Mouse (Mus musculus) brain, adult 2 months (tissue): Measurements from ENCODE around the gene S100a5.

Source experiments
- DNase-seq: peaks from one replicate; pipeline ENCODE4 v3.0.0; 2011; ENCODE audit warnings: low read depth, low spot score

Gene S100a5

DNA sequence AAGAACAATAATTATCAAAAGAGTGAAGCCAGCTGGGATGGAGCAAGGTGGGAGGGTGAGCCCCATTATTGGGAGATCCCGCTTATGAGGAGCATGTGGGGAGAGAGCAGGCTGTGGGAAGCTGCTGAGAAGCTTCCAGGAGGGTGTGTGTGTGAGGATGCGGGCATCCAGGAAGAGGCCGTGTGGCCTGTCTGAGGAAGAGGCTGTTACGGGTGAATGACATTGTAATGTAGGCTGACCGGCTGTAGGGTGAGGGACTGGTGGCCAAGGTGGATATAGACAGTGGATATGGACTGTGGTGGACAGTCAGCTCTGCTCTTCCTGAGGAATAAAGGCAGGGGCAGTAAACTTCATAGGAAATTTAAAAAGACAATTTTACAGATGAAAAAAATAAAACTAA, 17.2 kb downstream of the S100a5 start:
- no peak for DNase-seq

DNA sequence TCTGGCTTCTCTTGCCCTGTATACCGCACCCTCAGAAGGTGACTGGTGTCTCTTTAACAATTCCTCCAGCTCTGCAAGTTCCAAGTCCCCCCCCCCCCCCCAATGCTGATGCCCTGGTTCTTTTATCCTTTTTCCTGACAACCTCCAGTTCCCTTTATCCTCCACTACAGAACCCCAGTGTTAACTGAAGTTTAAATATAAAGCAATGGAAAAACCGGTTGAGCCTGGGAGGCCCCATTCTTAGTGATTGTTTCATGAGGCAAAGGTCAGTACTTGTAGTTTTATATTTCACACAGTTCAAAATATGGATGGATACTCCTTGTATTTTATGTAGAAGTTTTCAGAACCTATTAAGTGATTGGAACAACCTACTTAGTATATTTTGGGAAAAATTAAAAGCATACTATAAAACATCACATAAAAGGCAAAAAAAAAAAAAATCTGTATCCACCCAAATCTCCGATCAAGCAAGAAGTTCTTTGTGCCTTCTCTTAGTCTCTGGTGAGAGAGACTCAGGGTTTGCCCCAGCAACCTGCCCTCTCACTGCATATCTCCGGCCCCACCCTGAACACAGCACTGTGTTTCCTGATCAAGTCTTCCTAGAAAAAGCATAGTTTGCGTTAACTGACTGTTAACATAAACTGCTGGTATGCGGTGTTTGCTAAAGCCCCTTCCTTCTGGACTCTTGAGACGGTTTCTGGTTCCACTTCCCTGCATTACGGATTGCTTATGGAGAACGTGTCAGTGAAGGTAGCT, 18.1 kb downstream of the S100a5 start:
- DNase-seq: no peak

DNA sequence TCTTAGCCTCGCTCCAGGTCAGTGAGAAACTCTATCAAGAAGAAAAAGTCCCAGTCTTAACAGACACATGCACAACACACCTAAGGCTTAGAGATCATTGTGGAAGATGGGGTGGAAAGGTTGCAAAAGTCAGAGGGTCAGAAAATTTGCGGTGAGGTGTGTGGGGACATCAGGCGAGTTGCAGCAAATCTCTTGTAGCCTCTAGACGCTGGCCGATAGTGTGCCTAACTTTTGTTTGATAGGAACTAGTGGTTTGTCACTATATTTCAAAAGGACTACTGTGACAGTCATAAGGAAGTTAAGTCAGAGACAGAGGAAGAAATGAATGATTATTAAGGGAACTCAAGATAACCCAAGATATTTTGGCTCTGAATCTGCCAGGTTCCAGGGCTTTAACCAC, 19.0 kb downstream of the S100a5 start:
- DNase-seq: no peak

DNA sequence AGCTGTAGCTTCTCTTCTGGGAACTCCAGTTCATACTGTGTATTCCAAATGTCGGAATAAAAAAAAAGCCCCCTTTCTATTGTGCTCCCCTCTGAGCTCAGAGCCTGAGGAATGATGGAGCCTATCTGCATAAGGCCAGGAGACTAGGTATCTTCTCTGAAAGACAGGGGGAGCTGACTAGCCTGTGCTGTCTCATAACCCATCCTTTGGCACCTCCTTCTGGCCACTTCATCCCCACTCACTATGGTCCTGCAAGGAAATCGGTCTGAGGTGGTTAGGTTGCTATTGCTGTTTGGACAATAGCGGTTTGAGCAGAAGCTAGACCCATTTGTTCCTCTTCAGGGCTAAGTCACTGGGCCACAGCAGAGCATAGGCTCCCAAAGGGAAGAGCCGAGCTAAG, 19.5 kb downstream of the S100a5 start:
- peak; percentile 69 for DNase-seq

DNA sequence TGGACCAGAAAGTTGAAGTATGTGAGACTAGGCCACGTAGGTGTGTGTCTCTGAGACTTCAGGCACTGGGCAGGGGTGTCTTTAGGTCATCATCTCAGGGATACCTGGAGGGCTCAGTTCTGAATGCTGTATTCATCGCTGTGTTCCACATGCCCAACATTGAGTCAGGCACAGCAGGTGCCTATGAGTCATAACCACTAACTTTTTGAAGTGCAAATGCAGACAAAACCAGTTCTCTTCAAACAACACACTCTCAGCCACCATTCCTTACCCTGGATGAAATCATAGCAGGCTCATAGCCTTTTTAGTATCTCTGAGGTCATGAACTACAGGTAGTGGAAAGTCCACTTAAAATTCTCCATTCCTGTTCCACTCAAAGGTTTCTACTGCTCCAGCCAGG, 21.0 kb downstream of the S100a5 start:
- peak; percentile 58 for DNase-seq

DNA sequence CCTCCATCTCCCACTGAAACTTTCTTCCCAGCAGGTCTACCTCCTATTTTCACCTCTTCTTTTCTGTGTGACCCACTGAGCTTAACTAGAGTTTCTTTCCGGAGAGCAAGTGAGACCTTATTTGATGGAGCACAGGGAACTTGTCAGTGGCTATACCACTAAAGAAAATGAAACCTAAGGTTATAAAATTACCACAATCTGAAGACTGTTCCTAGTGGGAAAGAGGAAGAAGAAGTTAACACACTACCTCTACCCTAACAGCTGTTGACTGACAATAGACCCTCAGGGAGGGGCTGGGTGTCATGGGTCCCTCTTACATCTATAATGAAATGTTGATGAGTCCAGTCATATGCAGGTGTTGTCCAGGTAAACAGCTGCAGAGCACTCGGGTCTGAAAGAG, 23.7 kb downstream of the S100a5 start:
- DNase-seq: no peak

DNA sequence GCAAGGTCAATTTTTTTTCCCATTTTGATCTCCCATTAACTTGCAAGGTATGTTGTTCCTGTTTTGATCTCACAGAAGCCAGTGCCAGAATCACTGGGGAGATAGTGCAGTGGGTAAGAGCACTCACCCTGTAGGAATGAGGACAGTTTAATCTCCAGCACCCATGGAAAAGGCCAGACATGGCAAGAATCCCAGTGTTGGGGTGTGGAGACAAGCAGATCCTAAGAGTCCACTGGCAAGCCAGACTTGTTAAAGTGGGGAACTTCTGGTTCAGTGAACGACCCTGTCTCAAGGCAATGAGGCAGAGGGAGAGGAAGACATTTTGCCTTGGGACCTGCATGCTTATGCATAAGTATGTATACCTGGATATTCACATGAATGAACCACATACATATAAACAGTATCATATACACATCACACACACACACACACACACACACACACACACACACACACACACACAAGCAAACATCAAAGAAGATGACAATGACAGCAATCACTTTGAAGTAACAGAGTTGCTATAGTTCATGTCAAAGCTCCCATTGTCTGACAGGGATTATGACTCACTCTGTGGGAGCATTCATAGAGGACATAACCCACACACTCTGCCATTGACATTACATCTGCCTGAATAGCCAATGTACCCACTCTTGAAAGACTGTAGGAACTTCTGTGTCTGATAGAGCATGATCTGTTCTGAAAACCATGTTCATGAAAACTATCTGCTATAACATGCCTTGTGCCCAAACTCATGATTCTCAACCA, 30.4 kb downstream of the S100a5 start:
- peak; percentile 51 for DNase-seq

DNA sequence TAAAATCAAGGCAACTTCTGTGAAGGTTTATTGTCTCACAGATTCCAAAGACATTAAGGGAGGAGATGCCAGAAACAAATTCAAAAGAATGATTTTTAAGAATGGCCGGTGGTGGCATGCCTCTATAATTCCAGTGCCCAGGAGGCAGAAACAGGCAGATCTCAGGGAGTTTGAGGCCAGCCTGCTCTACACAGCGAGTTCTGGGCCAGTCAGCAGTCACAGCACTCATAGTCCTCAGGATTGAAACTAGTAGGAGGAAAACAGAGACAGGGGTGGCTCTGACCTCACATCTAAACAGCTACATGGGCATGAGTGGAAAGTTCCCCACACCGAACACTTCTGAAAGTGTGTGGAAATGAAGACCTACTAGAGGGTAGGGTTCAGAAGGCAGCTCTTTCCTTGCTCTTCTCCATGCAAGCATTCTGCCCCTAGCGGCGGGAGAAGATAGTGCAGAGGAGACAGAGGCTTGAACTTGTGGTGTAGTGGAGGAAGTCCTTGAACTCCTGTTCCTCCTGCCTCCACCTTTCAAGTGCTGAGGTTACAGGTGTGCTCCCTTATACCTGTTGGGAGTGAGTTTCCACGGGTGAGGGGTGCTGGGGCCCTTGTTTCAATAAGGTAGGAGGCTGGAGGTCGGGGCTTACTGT, 31.3 kb downstream of the S100a5 start:
- peak; percentile 17 for DNase-seq

DNA sequence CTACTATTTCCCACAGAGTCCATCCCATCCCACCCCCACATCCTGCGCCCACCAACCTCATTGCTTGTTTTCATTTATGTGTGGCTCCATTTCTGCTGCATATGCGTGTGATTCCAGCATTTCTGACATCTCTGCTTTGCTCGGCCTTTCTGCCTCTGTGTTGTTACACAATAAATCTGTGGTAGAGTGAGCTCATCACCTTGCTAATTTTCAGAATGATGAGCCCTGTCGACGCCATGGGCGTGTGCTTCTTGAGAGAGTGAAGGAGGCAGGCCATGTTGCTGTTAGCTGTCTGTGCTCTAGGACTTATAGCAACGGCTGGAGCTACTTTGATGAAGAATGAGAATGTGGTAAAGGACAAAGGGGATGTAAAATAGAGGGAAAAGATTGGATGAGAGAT, 32.7 kb downstream of the S100a5 start:
- DNase-seq: no peak

DNA sequence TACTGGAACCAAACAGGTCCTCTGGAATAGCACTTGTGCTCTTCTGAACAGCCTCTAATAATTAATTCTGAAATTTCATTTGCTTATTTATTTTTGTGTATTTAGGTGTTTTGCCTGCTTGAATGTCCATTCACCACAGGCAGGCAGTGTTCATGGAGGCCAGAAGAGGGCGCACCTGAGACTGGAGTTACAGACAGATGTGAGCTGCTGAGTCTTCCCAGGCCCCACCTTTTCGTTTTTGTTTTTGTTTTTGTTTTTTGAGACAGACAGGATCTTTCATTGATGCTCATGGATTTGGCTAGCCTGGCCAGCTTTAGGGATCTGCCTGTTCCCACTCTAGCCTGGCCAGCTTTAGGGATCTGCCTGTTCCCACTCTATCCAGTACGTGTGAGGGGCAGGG, 35.9 kb downstream of the S100a5 start:
- DNase-seq: peak; percentile 59

DNA sequence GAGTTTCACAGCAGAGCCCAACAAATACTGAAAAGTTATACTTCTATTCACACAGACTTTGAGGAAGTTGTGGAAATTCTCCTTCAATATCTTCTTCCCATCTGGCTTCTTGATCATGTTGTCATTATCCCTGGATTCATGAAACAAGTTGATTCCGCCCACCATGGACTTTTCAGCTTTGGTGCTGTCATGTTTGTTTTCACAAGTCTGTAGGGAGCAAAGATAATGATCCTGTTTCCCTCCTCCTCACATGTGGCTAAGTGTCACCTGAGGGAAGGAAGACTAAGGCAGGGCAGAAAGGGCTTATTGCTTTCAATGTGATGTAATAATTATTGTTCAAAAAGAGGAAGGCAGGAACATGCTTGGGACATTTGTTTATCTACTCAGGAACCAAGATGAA, 39.0 kb downstream of the S100a5 start:
- DNase-seq: no peak

DNA sequence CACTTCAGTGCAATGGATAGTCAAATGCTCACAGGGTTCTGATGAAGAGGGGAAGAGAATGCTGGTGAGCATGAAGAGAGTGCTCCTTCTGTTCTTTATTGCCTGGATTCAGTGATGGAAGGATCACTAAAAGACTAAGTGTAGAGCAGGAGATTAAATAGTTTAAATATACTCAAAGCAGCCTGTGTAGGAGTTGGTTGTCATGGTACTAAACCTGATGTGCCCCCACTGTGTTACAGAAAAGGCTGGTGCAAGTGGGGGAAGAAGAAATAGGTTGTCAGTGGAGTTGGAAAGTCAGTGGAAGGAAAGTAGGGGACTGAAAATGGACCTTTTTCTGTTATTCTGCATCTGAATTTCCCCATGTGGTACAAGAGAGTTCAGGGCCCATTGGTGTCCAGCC, 40.7 kb downstream of the S100a5 start:
- peak; percentile 71 for DNase-seq

DNA sequence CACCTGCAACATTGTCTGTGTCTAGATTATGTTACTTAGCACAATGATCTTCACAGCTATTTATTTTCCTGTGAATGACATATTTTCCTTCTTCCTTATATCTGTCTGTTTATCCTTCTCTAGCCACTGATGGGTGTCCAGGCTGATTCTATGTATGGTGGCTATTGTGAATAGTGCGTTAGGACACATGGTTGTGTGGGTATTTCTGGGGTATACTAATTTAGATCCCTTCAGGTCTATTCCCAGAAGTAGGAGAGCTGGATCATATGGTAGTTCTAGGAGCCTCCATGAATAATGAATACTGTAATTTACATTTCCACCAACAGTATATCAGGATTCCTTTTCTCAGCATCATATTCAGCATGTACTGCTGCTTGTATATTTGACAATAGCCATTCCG, 41.5 kb downstream of the S100a5 start:
- DNase-seq: peak; percentile 18

DNA sequence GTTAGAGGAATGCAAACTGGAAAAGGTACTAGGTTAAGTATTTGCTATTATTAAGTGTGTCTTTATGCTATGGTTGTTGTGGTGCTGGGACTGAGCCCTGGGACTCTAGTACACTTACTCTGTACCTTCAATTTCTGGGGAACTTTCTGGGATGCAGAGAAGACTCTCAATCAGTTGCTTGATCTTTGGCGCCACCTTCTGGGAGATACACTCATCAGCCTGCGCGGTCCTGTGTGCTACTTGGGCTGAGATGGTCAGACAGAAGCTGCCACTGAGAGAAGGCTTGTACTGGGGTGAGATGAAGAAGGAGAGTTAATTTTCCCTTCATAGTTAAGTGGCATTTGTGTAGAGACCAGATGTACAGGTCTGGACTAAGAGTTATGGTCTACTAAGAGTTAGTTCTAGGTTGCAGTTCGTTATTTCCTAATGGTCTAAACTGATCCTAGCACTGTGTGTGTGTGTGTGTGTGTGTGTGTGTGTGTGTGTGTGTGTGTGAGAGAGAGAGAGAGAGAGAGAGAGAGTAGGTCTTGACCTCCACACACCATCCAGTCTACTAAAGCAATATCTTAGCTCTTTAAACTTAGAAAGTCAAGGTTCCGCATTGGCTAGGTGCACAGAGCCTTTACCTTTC, 44.7 kb downstream of the S100a5 start:
- peak; percentile 86 for DNase-seq

DNA sequence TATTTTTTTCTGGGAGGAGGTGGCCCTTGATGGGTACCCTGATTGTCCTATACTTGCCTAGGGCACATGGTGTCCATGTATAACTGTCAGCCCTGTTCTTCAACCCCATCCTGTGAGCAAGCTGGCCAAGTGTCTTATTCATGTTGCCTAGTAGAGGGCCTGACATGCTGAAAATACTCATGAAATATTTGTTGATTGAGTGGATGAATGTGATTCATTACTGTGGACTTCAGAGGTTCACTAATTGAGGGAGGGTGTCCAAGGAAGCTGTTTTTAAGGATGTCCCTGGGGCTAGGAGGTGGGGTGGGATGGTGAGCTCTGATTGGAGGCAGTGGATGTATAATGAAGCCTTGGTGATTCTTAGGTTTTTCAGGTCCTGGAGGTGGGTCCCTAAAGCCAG, 45.4 kb downstream of the S100a5 start, which contains the start of gene S100a7a:
Gene S100a7a (plus strand): TSS at position 301 of the 400 bp plus-strand sequence.
- no peak for DNase-seq

DNA sequence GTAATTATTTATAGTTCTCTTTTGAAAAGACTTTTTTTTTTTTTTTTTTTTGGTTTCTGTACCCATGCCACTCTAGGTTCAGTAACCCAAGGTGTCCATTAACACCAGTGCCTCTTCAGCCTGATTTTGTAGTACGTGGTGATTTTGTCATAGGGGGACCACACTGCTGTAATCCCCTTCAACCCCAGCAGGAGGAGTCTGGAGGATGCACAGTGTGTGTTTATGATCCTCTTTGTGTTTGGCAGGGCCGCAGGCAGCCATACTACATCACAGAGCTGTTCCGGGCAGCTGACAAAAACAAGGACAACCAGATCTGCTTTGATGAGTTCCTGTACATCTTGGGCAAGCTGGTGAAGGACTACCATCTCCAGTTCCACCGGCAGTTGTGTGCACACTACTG, 49.1 kb downstream of the S100a5 start:
- DNase-seq: no peak

DNA sequence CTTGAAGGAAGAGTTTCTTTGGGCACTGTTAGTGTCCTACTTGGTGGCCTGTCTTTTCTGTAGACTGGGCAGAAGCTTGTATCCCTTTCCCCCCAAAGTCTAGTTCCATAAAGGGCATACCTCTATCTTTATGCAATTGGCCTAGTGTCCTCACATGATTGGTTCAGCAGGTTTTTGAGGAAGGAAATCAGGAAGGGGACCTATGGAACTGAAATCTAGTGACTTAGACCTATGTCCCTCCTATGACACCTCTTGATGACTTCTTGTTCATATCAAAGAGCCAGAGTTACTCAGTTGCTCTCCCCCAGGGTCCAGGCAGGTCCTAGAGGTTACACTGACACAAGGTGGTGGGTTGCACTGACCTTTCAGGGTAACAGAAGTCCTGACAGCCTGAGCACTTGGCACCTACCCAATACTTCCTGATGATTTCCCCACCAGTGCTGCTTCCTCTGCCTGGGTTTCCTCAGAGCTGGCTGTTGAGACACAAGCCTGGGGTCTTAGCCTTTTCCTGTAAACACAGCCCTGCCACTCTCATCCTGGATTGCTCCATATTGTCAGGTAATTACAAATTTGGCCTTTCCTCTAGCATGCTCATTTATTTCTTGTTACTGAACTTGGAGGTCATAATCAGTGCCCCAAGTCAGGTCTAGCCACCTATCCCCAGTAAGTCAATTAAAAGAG, 51.2 kb downstream of the S100a5 start:
- no peak for DNase-seq
